Mouse (Mus musculus) myocyte (in vitro differentiated cells): ENCODE results near the gene Fyn.

Experiments used
- E2F4 ChIP-seq: IDR thresholded peaks from one replicate; pipeline ENCODE4 v1.6.1; 2011; ENCODE audit warnings: mild to moderate bottlenecking, control low read depth, moderate library complexity; ENCODE audit not compliant: insufficient read depth
- MAX ChIP-seq: IDR thresholded peaks from one replicate; pipeline ENCODE4 v1.6.1; 2011; ENCODE audit warnings: low read depth, mild to moderate bottlenecking, control low read depth
- POLR2A ChIP-seq: IDR thresholded peaks from one replicate; pipeline ENCODE4 v1.6.1; 2011; ENCODE audit warnings: low read depth, mild to moderate bottlenecking, control low read depth, moderate library complexity; ENCODE audit not compliant: insufficient read length
- TCF12 ChIP-seq: IDR thresholded peaks from one replicate; pipeline ENCODE4 v1.6.1; 2011; ENCODE audit warnings: mild to moderate bottlenecking, control low read depth; ENCODE audit not compliant: poor library complexity, insufficient read depth, severe bottlenecking
- TCF3 ChIP-seq: IDR thresholded peaks from one replicate; pipeline ENCODE4 v1.6.1; 2011; ENCODE audit warnings: low read depth, control low read depth; ENCODE audit not compliant: insufficient read length

GRCm38 (mm10) chr10:39521327-39521726 is 152.7 kb downstream of the Fyn start:
- TF ChIP-seq POLR2A, result no peak
- no peak for TF ChIP-seq TCF12
- TF ChIP-seq MAX, result no peak
- no peak for TF ChIP-seq TCF3
- no peak for TF ChIP-seq E2F4
